Mouse (Mus musculus) C3H10T1/2 (cell line): ENCODE results near the gene Olfr1036. TPM values are rescaled to one million over a fixed set of nuclear protein-coding genes. Genes with fewer than 3 reads are reported as not detected.

ENCODE experiments used
- polyA plus RNA-seq, 2 experiments: library from polyadenylated mRNA; unstranded; fragments of >200 nt; fragmentation: generic; extraction: Trizol; gene quantifications; one replicate each; pipeline ENCODE4 v1.2.1; 2012; ENCODE audit warnings: missing spikeins in 2 of 2

Gene Olfr1036
- not detected for polyA plus RNA-seq

DNA sequence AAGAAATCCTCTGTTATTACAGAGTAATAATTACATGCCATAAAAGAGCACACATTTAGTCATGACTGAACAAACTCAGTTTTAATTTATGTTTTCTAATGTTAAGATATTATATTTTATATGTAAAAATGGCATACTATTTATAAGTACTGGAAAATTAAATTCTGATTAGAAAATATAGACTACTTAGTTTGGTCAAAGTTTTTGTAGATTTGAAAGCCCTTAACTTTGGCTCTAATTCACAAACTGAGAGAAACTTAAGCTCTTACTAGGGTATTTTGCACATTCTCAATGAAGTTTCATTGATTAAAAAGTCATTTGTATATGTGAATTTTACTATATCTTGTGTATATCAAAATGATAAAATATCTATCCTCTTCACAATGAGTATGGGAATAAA is at the start of gene Olfr1036:
Gene Olfr1036 (plus strand): TSS at position 301 of the 400 bp plus-strand sequence.

DNA sequence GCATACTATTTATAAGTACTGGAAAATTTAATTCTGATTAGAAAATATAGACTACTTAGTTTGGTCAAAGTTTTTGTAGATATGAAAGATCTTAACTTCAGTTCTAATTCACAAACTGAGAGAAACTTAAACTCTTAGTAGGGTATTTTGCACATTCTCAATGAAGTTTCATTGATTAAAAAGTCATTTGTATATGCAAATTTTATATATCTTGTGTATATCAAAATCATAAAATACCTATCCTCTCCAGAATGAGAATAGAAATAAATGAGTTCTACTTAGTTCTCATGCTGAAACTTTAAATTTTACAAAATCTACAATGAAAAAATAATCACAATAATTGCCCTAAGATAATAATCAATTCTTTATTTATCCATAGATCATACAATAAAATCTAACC is 28.2 kb upstream of the Olfr1036 start, which contains the start of gene Olfr1034:
Gene Olfr1034 (plus strand): TSS at position 301 of the 400 bp plus-strand sequence.

DNA sequence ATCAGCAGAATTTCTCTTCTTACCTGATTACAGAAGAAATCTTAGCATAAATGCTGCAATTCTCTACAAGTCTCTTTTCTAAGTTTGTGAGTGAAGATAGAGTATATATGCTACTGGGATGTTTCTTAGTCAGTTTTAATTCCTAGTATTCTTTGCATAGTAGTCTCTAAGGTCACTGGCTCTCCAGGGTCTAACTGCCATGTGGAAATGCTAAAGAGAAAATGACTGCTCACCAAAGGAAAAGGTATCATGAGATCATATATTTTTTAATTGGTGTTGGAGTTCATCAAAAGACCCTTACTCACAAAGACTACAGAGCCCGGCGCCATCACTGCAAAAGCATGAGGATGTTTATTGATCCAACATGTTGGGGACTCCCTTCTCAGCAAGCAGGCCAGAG is 13.5 kb downstream of the Olfr1036 start, which contains the start of gene Olfr1037:
Gene Olfr1037 (minus strand): TSS at position 101 of the 400 bp plus-strand sequence.

Other genes with a start within 250 kb of the Olfr1036 start
- gene Olfr1019, start 228.5 kb upstream of the Olfr1036 start, polyA plus RNA-seq: not detected
- gene Olfr1020, start 227.0 kb upstream of the Olfr1036 start, polyA plus RNA-seq: not detected
- gene Olfr1022, start 205.4 kb upstream of the Olfr1036 start, polyA plus RNA-seq: not detected
- not detected for gene Olfr1023, start 188.4 kb upstream of the Olfr1036 start, polyA plus RNA-seq
- not detected for gene Olfr1024, start 168.9 kb upstream of the Olfr1036 start, polyA plus RNA-seq
- gene Olfr1025-ps1, start 158.8 kb upstream of the Olfr1036 start, polyA plus RNA-seq: not detected
- not detected for gene Olfr1026, start 152.4 kb upstream of the Olfr1036 start, polyA plus RNA-seq
- gene Olfr1028, start 123.6 kb upstream of the Olfr1036 start, polyA plus RNA-seq: not detected
- gene Olfr1029, start 100.1 kb upstream of the Olfr1036 start, polyA plus RNA-seq: not detected
- gene Olfr1030, start 94.7 kb upstream of the Olfr1036 start, polyA plus RNA-seq: not detected
- not detected for gene Olfr1031, start 83.7 kb upstream of the Olfr1036 start, polyA plus RNA-seq
- not detected for gene Olfr1032, start 68.5 kb upstream of the Olfr1036 start, polyA plus RNA-seq
- gene Olfr1033, start 53.4 kb upstream of the Olfr1036 start, polyA plus RNA-seq: not detected
- not detected for gene Olfr1034, start 28.1 kb upstream of the Olfr1036 start, polyA plus RNA-seq
- not detected for gene Olfr1037, start 13.4 kb downstream of the Olfr1036 start, polyA plus RNA-seq
- not detected for gene Olfr1039, start 61.9 kb downstream of the Olfr1036 start, polyA plus RNA-seq
- gene Olfr1040, start 72.7 kb downstream of the Olfr1036 start, polyA plus RNA-seq: not detected
- not detected for gene Olfr1042, start 87.8 kb downstream of the Olfr1036 start, polyA plus RNA-seq
- gene Olfr1043, start 93.5 kb downstream of the Olfr1036 start, polyA plus RNA-seq: not detected
- gene Olfr1044, start 103.8 kb downstream of the Olfr1036 start, polyA plus RNA-seq: not detected
- gene Olfr52, start 111.7 kb downstream of the Olfr1036 start, polyA plus RNA-seq: not detected
- not detected for gene Olfr1045, start 129.0 kb downstream of the Olfr1036 start, polyA plus RNA-seq
- gene Olfr1046, start 145.3 kb downstream of the Olfr1036 start, polyA plus RNA-seq: not detected
- not detected for gene Olfr1047, start 157.4 kb downstream of the Olfr1036 start, polyA plus RNA-seq
- not detected for gene Olfr1048, start 166.3 kb downstream of the Olfr1036 start, polyA plus RNA-seq
- not detected for gene Olfr1049, start 184.3 kb downstream of the Olfr1036 start, polyA plus RNA-seq
- gene Olfr1051, start 205.1 kb downstream of the Olfr1036 start, polyA plus RNA-seq: not detected
- gene Olfr1052, start 218.5 kb downstream of the Olfr1036 start, polyA plus RNA-seq: not detected
- not detected for gene Olfr1053, start 241.3 kb downstream of the Olfr1036 start, polyA plus RNA-seq